Mouse (Mus musculus): Measurements from ENCODE around the gene Hmces. TPM values are rescaled to one million over a fixed set of nuclear protein-coding genes. Genes with fewer than 3 reads are reported as not detected.
A peak's percentile ranks its signal among the peaks of the same experiment; 100 is the strongest.

The Hmces gene
- total RNA-seq (2021) = 29.7 and 29.9 TPM in 2 replicates
- long read RNA-seq, transcript Hmces-201 (7 exons, 1,464 nt) = major isoform, 11 of 15 reads
- long read RNA-seq, partial matches to known transcripts = 0 of 15 reads
- long read RNA-seq, other reads (novel, unspliced or antisense) = 4 of 15 reads

- DNase-seq = peak; percentile 83
These were observed at the start of gene Hmces for GRCm38 (mm10) chr6:87913661-87914325. TSS of gene Hmces (plus strand) at chr6:87913935.

DNA sequence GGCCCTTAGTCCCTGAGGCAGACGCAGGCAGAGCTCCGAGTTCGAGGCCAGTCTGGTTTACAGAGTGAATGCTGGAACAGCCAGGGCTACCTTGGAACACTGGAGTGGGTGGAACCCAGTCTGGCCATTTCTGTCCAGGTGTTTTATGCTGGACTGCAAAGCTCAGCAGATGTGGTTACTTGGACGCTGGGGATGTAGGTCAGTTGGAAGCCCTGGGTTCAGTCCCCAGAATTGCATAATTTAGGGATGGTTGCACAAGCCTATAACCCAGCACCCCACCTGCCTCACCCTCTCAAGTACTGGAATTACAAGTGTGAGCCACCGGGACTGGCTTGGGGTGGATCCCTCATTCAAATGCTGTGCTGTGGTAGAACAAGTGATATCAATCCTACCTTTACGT is 47.5 kb upstream of the Hmces start:
- no peak for DNase-seq

GRCm38 (mm10) chr6:87867256-87867655 is 46.5 kb upstream of the Hmces start:
- no peak for DNase-seq

GRCm38 (mm10) chr6:87868871-87869506 is 44.7 kb upstream of the Hmces start:
- peak; percentile 88 for DNase-seq

DNA sequence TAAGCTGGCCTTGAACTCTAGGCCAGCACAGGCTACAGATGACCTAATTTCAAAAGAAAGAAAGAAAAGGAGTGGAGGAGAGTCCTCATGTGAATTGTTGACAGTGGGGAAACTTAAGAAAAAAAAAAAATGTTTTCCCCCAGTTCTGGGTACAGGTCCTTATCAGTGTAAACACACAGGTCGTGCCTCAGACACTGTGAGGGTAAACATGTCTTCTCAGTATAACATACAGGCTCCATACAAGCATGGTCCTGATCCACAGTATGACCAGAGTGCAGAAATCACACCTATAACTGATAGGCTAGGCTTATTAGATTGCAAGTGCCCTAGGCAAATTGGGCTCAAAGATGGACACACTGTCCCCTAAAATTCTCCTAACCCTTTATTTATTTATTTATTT is 43.3 kb upstream of the Hmces start:
- no peak for DNase-seq

- DNase-seq = no peak
These were observed 42.5 kb upstream of the Hmces start for GRCm38 (mm10) chr6:87871240-87871639.

DNA sequence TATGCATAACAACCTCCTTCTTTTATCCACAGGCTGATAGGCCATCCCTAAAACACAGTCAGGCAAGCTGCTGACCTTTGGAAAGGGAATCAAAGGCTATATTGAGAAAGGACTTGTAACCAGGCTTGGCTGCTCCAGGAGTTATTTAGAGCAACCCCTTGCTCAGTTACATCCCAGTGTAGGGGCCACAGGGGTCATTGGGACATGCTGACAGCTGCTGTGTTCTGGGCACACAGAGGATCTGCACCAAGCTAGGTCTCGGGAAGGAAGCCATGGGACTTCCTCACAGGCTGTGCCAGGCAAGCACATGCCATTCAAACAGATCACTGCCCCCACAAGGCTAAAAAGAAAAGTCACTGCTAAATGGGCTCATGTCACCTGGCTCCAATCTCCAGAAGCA is 40.6 kb upstream of the Hmces start:
- DNase-seq = no peak

DNA sequence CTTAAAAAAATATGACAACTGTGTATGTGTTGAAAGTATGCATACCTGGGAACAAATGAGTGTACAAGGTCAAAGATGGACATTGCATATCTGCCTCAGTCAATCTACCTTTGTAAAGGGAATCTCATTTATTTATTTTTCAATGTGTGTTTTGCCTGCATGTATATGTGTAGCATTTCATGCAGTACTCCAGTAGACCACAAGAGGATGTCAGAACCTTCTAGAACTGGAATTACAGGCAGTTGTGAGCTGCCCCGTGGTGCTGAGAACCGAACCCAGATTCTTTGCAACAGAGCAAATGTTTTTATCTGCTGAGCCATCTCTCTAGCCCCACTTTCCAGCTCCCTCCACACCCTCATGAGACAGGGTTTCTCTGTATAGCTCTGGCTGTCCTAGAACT is 39.8 kb upstream of the Hmces start:
- DNase-seq = no peak

GRCm38 (mm10) chr6:87875083-87875482 is 38.7 kb upstream of the Hmces start:
- peak; percentile 40 for DNase-seq

GRCm38 (mm10) chr6:87875562-87875961 is 38.2 kb upstream of the Hmces start:
- DNase-seq = no peak

- DNase-seq = peak; percentile 54
These were observed 37.6 kb upstream of the Hmces start for GRCm38 (mm10) chr6:87876068-87876643.

DNA sequence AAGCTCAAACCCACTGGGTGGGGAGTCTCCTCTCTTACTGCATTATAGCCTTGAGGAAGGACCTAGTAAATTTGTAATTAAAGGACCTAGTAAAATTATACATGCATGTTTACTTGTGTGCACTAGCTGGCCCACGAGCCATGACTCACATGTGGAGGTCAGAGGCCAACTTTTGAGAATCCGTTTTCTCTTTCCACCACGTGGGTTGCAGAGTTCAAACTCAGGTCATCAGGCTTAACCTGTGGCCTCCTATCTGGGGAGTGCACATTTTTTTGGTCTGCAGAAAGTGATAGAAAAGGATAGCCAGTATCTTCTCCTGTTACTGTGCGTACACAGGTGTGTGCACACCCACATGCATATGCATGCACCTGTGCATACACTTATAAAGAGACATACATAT is 34.7 kb upstream of the Hmces start:
- DNase-seq = no peak

GRCm38 (mm10) chr6:87879628-87880027 is 34.1 kb upstream of the Hmces start:
- no peak for DNase-seq

DNA sequence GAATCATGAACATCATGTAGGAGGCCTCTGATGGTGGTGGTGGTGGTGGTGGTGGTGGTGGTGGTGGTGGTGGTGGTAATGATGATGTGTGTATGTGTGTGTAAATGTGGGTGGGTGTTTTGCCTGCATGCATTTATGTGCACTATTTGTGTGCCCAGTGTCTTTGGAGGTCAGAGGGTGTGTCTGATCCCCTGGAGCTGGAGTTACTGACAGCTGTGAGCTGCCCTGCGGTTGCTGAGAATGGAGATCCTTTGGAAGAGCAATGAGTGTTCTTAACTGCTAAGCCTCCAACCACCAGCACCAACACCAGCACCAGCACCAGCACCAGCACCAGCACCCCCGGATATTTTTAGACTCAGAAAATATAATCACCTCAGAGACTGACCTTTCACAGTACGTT is 31.5 kb upstream of the Hmces start:
- no peak for DNase-seq

DNA sequence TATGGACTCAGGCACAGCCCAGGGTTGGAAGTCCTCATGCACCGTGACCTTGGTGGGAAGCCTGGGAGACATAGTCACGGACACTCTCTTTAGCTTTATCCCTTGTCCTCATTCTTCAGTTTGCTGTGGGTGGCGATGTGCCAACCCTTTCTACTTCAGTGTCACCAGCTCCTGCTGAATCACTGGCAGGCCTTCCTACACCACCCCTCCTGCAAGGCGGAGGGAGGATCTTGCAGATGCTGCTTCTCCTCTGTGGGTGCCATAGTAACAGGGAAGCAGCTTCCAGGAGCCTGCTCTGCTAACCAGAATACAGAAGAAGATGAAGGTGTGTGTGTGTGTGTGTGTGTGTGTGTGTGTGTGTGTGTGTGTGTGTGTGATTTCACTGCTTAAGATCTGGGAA is 30.9 kb upstream of the Hmces start:
- peak; percentile 83 for DNase-seq

- no peak for DNase-seq
These were observed 27.0 kb upstream of the Hmces start for GRCm38 (mm10) chr6:87886721-87887120.

- DNase-seq = peak; percentile 100
These were observed 26.0 kb upstream of the Hmces start, which contains the start of gene Copg1 for GRCm38 (mm10) chr6:87887594-87888233. TSS of gene Copg1 (plus strand) at chr6:87887814.

GRCm38 (mm10) chr6:87893931-87894330 is 19.8 kb upstream of the Hmces start:
- DNase-seq = no peak

DNA sequence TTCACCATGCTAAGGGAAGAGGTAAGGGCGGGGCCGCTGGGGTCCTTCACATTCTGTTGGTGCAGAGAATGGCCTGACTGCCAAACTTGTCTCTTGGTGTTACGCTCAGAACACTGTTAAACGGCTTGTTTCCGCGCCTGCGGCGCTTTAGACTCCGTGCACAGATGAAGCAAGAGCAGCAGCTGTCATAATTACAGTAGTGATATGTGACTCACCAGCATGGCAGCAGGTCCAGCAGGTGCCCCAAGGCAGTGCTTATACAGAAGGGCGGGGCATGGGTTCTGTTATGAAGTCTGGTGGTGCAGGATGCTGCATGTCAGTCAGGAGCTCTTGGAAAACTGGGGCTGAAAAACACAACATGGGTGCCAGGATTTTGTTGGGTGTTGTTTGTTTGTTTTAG is 15.7 kb upstream of the Hmces start:
- DNase-seq = peak; percentile 22

DNA sequence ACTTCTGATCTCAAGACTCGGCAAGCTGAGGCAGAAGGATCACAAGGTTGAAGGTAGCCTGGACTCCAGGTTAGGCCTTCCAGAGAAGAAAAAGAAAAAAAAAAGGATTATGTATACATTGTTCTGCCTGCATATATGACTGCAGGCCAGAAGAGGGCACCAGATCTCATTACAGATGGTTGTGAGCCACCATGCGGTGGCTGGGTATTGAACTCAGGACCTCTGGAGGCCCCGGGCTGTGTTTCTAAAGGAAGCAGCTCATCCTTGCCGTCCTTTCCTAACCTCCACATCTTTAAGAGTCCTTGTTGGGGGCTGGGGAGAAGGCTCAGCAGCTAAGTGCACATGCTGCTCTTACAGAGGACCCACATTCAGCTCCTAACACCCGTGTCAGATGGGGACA is 7.1 kb upstream of the Hmces start:
- DNase-seq = no peak

GRCm38 (mm10) chr6:87909181-87909580 is 4.6 kb upstream of the Hmces start:
- no peak for DNase-seq

DNA sequence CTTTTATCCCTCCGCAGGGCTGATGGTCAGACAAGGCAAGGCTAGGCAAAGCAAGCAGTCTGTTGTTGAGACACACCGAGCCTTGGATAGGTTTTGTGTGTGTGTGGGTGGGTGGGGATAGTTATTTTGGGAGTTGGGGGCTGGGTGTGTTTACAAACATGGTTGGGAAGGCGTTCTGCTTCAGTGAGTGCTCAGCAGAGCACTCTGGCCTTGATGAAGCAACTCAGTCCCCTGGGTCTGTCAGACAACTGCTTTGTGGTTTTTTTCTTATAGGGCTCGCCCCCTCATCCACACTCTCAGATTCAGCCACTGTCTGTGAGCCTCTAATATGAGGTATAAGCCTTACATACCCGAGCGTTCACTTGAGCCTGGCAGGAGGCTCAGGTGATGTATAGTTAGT is 2.2 kb upstream of the Hmces start:
- no peak for DNase-seq

All from adrenal gland, postnatal 25 days (tissue).